Mouse (Mus musculus) embryonic fibroblast, embryonic 13.5 days (primary cell): Measurements from ENCODE around the gene Capn15.

ENCODE experiments used
- CTCF ChIP-seq: IDR thresholded peaks from 2 replicates; pipeline ENCODE4 v1.5.1; 2011; ENCODE audit warnings: mild to moderate bottlenecking, control low read depth, low read length, moderate library complexity, borderline replicate concordance; ENCODE audit not compliant: insufficient read depth
- POLR2A ChIP-seq: IDR thresholded peaks from 2 replicates; pipeline ENCODE4 v1.6.1; 2011; ENCODE audit warnings: low read depth, mild to moderate bottlenecking, control low read depth, low read length, moderate library complexity

DNA sequence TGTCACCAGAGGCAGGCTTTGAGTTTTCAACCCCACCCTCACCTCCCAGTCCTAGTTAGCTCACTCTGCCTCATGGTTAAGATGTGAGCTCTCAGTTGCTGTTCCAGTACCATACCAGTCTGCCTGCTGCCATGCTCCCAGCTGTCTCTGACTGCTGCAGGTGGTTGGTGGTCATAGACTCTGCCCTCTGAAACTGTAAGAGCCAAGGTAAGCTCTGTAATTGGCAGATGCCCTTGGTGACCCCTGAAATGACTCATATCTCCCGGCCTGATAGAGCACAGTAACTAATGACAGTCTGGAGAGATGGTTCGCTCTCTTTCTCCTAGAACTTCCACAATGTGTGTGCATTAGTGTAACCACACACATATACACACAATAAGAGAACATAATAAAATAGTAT is 18.3 kb upstream of the Capn15 start:
- TF ChIP-seq CTCF (no peak), POLR2A (no peak)
